Mouse (Mus musculus) CH12.LX (cell line): ENCODE data around the gene Clec3b. TPM values are rescaled to one million over a fixed set of nuclear protein-coding genes. Genes with fewer than 3 reads are reported as not detected.
A peak's percentile ranks its signal among the peaks of the same experiment; 100 is the strongest.

ENCODE experiments used
- DNase-seq: peaks from one replicate; pipeline ENCODE4 v3.0.0-alpha.2; 2013; ENCODE audit errors: extremely low read depth
- H3K27ac ChIP-seq: 2 replicates; pipeline ENCODE4 v1.5.1; 2012; ENCODE audit warnings: low read depth, mild to moderate bottlenecking, control low read depth, moderate library complexity; ENCODE audit not compliant: insufficient read depth
- H3K27me3 ChIP-seq: replicated peaks from 2 replicates; pipeline ENCODE3; 2012; ENCODE audit warnings: inconsistent platforms
- H3K36me3 ChIP-seq, 2 experiments: replicated peaks in 1 of 2; 2 replicates each; pipeline versions ENCODE3 to v1.6.1; 2012; ENCODE audit warnings: inconsistent platforms in 1 of 2, low read length in 1 of 2, mild to moderate bottlenecking in 1 of 2, mixed read lengths in 1 of 2, moderate library complexity in 1 of 2; ENCODE audit not compliant: control insufficient read depth in 1 of 2, insufficient read depth in 1 of 2
- H3K4me1 ChIP-seq, 2 experiments: 2 replicates each; pipeline ENCODE4 v1.6.1; 2012; ENCODE audit warnings: inconsistent platforms in 1 of 2, moderate library complexity in 1 of 2; ENCODE audit not compliant: insufficient read depth in 2 of 2, control insufficient read depth in 1 of 2
- H3K4me2 ChIP-seq: 2 replicates; pipeline ENCODE4 v1.6.1; 2012; ENCODE audit warnings: low read depth, mild to moderate bottlenecking, control low read depth; ENCODE audit not compliant: poor library complexity, insufficient read depth, severe bottlenecking
- H3K4me3 ChIP-seq, 3 experiments: fragments of 150-350 bp in 1 of 3; sonication (generic) in 1 of 3; replicated peaks in 1 of 3; 2 replicates each; pipeline versions ENCODE3 to v1.5.1; 2011 to 2012; ENCODE audit warnings: low read depth in 2 of 3, low read length in 2 of 3, mild to moderate bottlenecking in 2 of 3, moderate library complexity in 2 of 3, control low read depth in 1 of 3, improper control_type of control experiment in 1 of 3, inconsistent platforms in 1 of 3, mixed read lengths in 1 of 3; ENCODE audit not compliant: poor library complexity in 1 of 3
- H3K79me2 ChIP-seq: replicated peaks from 2 replicates; pipeline ENCODE4 v1.6.1; 2012; ENCODE audit warnings: mild to moderate bottlenecking, moderate library complexity; ENCODE audit not compliant: control insufficient read depth, poor library complexity, insufficient read depth, severe bottlenecking; ENCODE audit errors: extremely low read depth
- H3K9ac ChIP-seq: 2 replicates; pipeline ENCODE4 v1.6.1; 2012; ENCODE audit warnings: low read depth, mild to moderate bottlenecking, control low read depth, moderate library complexity; ENCODE audit not compliant: insufficient read depth
- H3K9me3 ChIP-seq: replicated peaks from 2 replicates; pipeline ENCODE3; 2012; ENCODE audit warnings: low read length, inconsistent platforms, mixed read lengths
- CTCF ChIP-seq, 2 experiments: IDR thresholded peaks in 1 of 2; conservative IDR thresholded peaks in 1 of 2; 2 replicates each; pipeline ENCODE4 v1.5.1; 2011 to 2012; ENCODE audit warnings: low read depth in 2 of 2, low read length in 2 of 2, improper control_type of control experiment in 1 of 2, inconsistent platforms in 1 of 2, mild to moderate bottlenecking in 1 of 2, moderate library complexity in 1 of 2
- E2F4 ChIP-seq: IDR thresholded peaks from 2 replicates; pipeline ENCODE4 v1.6.1; 2011; ENCODE audit warnings: low read depth, low read length, improper control_type of control experiment; ENCODE audit not compliant: insufficient replicate concordance
- ETS1 ChIP-seq: conservative IDR thresholded peaks from 2 replicates; pipeline ENCODE4 v1.6.1; 2012; ENCODE audit warnings: low read depth, mild to moderate bottlenecking, inconsistent platforms, low read length, improper control_type of control experiment, moderate library complexity
- IRF4 ChIP-seq: IDR thresholded peaks from 2 replicates; pipeline ENCODE4 v1.6.1; 2014; ENCODE audit warnings: low read depth, mild to moderate bottlenecking, inconsistent platforms, low read length, improper control_type of control experiment
- JUN ChIP-seq: IDR thresholded peaks from 2 replicates; pipeline ENCODE4 v1.6.1; 2011; ENCODE audit warnings: low read depth, mild to moderate bottlenecking, low read length, improper control_type of control experiment, moderate library complexity; ENCODE audit not compliant: insufficient read depth
- JUND ChIP-seq: conservative IDR thresholded peaks from 2 replicates; pipeline ENCODE4 v1.6.1; 2011; ENCODE audit warnings: low read depth, low read length, improper control_type of control experiment
- KAT2A ChIP-seq: IDR thresholded peaks from 2 replicates; pipeline ENCODE4 v1.6.1; 2012; ENCODE audit warnings: low read length, improper control_type of control experiment, inconsistent platforms; ENCODE audit not compliant: insufficient replicate concordance
- MAFK ChIP-seq: IDR thresholded peaks from 2 replicates; pipeline ENCODE4 v1.6.1; 2011; ENCODE audit warnings: low read length, improper control_type of control experiment; ENCODE audit not compliant: insufficient replicate concordance
- MAX ChIP-seq: IDR thresholded peaks from 2 replicates; pipeline ENCODE4 v1.6.1; 2011; ENCODE audit warnings: low read length, improper control_type of control experiment
- MAZ ChIP-seq: IDR thresholded peaks from 2 replicates; pipeline ENCODE4 v1.6.1; 2012; ENCODE audit warnings: low read depth, mild to moderate bottlenecking, inconsistent platforms, low read length, improper control_type of control experiment, moderate library complexity
- MEF2A ChIP-seq: IDR thresholded peaks from 2 replicates; pipeline ENCODE4 v1.6.1; 2014; ENCODE audit warnings: low read depth, mild to moderate bottlenecking, inconsistent platforms, low read length, improper control_type of control experiment, borderline replicate concordance
- MXI1 ChIP-seq: IDR thresholded peaks from 2 replicates; pipeline ENCODE4 v1.6.1; 2011; ENCODE audit warnings: mild to moderate bottlenecking, low read depth, low read length, improper control_type of control experiment
- NELFE ChIP-seq: IDR thresholded peaks from 2 replicates; pipeline ENCODE4 v1.6.1; 2011; ENCODE audit warnings: low read depth, low read length, improper control_type of control experiment
- NRF1 ChIP-seq: IDR thresholded peaks from 2 replicates; pipeline ENCODE4 v1.6.1; 2014; ENCODE audit warnings: low read depth, mild to moderate bottlenecking, inconsistent platforms, low read length, improper control_type of control experiment, moderate library complexity
- RAD21 ChIP-seq: IDR thresholded peaks from 2 replicates; pipeline ENCODE4 v1.6.1; 2011; ENCODE audit warnings: low read depth, mild to moderate bottlenecking, low read length, improper control_type of control experiment, moderate library complexity
- SIN3A ChIP-seq: IDR thresholded peaks from 2 replicates; pipeline ENCODE4 v1.6.1; 2012; ENCODE audit warnings: low read length, improper control_type of control experiment, inconsistent platforms
- SMC3 ChIP-seq: IDR thresholded peaks from 2 replicates; pipeline ENCODE4 v1.6.1; 2011; ENCODE audit warnings: low read depth, low read length, improper control_type of control experiment
- TBP ChIP-seq: conservative IDR thresholded peaks from 2 replicates; pipeline ENCODE4 v1.6.1; 2011; ENCODE audit warnings: low read depth, low read length, improper control_type of control experiment
- UBTF ChIP-seq: IDR thresholded peaks from 2 replicates; pipeline ENCODE4 v1.6.1; 2012; ENCODE audit warnings: low read depth, mild to moderate bottlenecking, inconsistent platforms, low read length, improper control_type of control experiment, moderate library complexity
- ZC3H11A ChIP-seq: IDR thresholded peaks from 2 replicates; pipeline ENCODE4 v1.6.1; 2012; ENCODE audit warnings: low read depth, mild to moderate bottlenecking, inconsistent platforms, low read length, improper control_type of control experiment
- ZKSCAN1 ChIP-seq: IDR thresholded peaks from 2 replicates; pipeline ENCODE4 v1.6.1; 2012; ENCODE audit warnings: low read depth, inconsistent platforms, low read length, improper control_type of control experiment, borderline replicate concordance
- ZMIZ1 ChIP-seq: IDR thresholded peaks from 2 replicates; pipeline ENCODE4 v1.6.1; 2012; ENCODE audit warnings: low read depth, mild to moderate bottlenecking, inconsistent platforms, low read length, improper control_type of control experiment
- ZNF384 ChIP-seq: IDR thresholded peaks from 2 replicates; pipeline ENCODE4 v1.6.1; 2012; ENCODE audit warnings: low read depth, low read length, improper control_type of control experiment, inconsistent platforms
- dilution Hi-C: fragments of 300-500 bp; cut with MboI; formaldehyde crosslinking; loops from 2 replicates; pipeline ENCODE4 v1.14.3; 2020; ENCODE audit warnings: low sequenced_read_pairs; ENCODE audit not compliant: extremely low pct_unique_long_range_greater_than_20kb, extremely low pct_ligation_motif_present
- in situ Hi-C: fragments of 300-500 bp; cut with MboI; formaldehyde crosslinking; loops from 3 replicates; pipeline ENCODE4 v1.14.3; 2019; ENCODE audit warnings: low sequenced_read_pairs, low pct_ligation_motif_present, low pct_unique_long_range_greater_than_20kb, mixed read lengths
- polyA plus RNA-seq: library from polyadenylated mRNA; unstranded; fragments of >175 nt; gene quantifications from 2 replicates; pipeline ENCODE4 v1.2.1, GENCODE M21; 2012; ENCODE audit warnings: low read depth; ENCODE audit not compliant: insufficient read length
- total RNA-seq, 2 experiments: library from RNA; depleted of rRNA; stranded (reverse); fragments of 300-350 nt in 1 of 2; fragments of >200 nt in 1 of 2; gene quantifications; 2 replicates each; pipeline ENCODE4 v1.2.3; 2012 to 2014

The Clec3b gene
- total and polyA plus RNA-seq, 3 experiments = 0.31 TPM; not detected in 2

- Histone ChIP-seq H3K36me3 (peaks cover 69 to 95% of the 10 kb centered on the region in 2 experiments), H3K4me2 (no peak overlapping the region), H3K9me3 (no peaks in the 10 kb centered on the region), H3K4me3 (no peak overlapping the region), H3K79me2 (peaks cover 4% of the 10 kb centered on the region; the same call in 1 of the 2 replicates), H3K9ac (no peak overlapping the region), H3K27ac (no peak overlapping the region), H3K4me1 (no peaks in the 10 kb centered on the region), H3K27me3 (no peaks in the 10 kb centered on the region)
- no peak for TF ChIP-seq ZKSCAN1
- TF ChIP-seq MEF2A = no peak
- peak; percentile 48 for TF ChIP-seq SMC3
- peak; percentile 11 for TF ChIP-seq RAD21
- peak; percentile 69 to 80; a peak in 3 of 4 replicates for TF ChIP-seq CTCF (conservative IDR thresholded peaks at IDR 0.05 in 1 of 2, IDR thresholded peaks at IDR 0.05 in 1 of 2; ENCODE audit: low read depth in 2 of 2, low read length in 2 of 2)
- TF ChIP-seq IRF4 = no peak
- TF ChIP-seq JUN = no peak
- no peak for TF ChIP-seq TBP
- TF ChIP-seq E2F4 = no peak
- no peak for TF ChIP-seq JUND
- no peak for TF ChIP-seq UBTF
- TF ChIP-seq ZNF384 = no peak
- TF ChIP-seq ZMIZ1 = no peak
- no peak for TF ChIP-seq ETS1
- no peak for TF ChIP-seq MAZ
- TF ChIP-seq MXI1 = no peak
- no peak for TF ChIP-seq KAT2A
- no peak for TF ChIP-seq SIN3A
- no peak for TF ChIP-seq ZC3H11A
- TF ChIP-seq MAFK = no peak
- TF ChIP-seq NELFE = no peak
- no peak for TF ChIP-seq NRF1
- no peak for TF ChIP-seq MAX
- in situ Hi-C loops (no loop called here), dilution Hi-C loops (no loop called here)
- peak; percentile 17 for DNase-seq
Observed at GRCm38 (mm10) chr9:123123571-123124412, 27.0 kb upstream of the Clec3b start.
